Comparison of ENCODE assay signal across 21 mouse cellular contexts in the genomic region with DNA sequence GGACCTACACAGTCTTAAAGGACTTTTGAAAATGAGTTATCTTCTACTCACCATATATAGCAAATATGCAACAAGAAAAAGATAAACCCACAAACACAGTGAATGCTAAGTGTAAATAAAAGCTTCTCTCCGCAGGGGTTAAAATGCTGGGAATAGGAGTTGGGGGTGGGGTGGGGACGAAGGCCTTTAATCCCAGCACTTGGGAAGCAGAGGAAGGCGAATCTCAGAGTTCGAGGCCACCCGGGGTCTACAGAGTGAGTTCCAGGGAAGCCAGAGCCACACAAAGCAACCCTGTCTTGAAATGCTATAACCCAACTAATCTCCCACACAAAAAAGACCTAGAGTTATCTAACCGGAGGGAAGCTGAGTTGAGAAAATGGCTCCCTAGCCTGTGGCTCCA. TPM values are rescaled to one million over a fixed set of nuclear protein-coding genes. Genes with fewer than 3 reads are reported as not detected.
"Had no signal": no experiment of that assay in that cellular context is flagged by ENCODE, and none has a peak within 500 bp of the region (broad histone marks: within the 10 kb centered on the region; RNA-seq: fewer than 3 reads in every experiment).

No protein-coding gene starts in this region.

- ATAC-seq: lung, postnatal 0 days; midbrain, embryonic 13.5 days; midbrain, embryonic 15.5 days had no signal

- H3K9ac ChIP-seq: liver, embryonic 14.5 days; lung, embryonic 15.5 days; midbrain, embryonic 13.5 days; midbrain, embryonic 15.5 days; neural tube, embryonic 13.5 days; stomach, embryonic 15.5 days had no signal

- H3K4me1 ChIP-seq: lung, embryonic 15.5 days; midbrain, embryonic 15.5 days; neural tube, embryonic 13.5 days; stomach, embryonic 15.5 days had no signal

- H3K27me3 ChIP-seq: lung, embryonic 15.5 days; midbrain, embryonic 13.5 days; midbrain, embryonic 15.5 days; neural tube, embryonic 13.5 days; stomach, embryonic 15.5 days had no signal

- H3K4me2 ChIP-seq: lung, embryonic 15.5 days; midbrain, embryonic 11.5 days; midbrain, embryonic 13.5 days; midbrain, embryonic 15.5 days; neural tube, embryonic 13.5 days; stomach, embryonic 15.5 days had no signal

- DNase-seq: lung, adult 2 months; lung, postnatal 14 days; lung, postnatal 36 days; right cerebral cortex, postnatal 14 days; thymus, adult 2 months; thymus, postnatal 25 days; thymus, postnatal 4 days had no signal

- H3K4me3 ChIP-seq: lung, embryonic 15.5 days; megakaryocyte, embryonic 14.5 days; midbrain, embryonic 13.5 days; midbrain, embryonic 15.5 days; neural tube, embryonic 13.5 days; stomach, embryonic 15.5 days had no signal

- H3K9me3 ChIP-seq: lung, embryonic 15.5 days; midbrain, embryonic 13.5 days; midbrain, embryonic 15.5 days; neural tube, embryonic 13.5 days; stomach, embryonic 15.5 days had no signal

- H3K36me3 ChIP-seq: lung, embryonic 15.5 days; midbrain, embryonic 13.5 days; midbrain, embryonic 15.5 days; neural tube, embryonic 13.5 days; stomach, embryonic 15.5 days had no signal

- H3K27ac ChIP-seq: liver, embryonic 14.5 days; lung, embryonic 15.5 days; macrophage; midbrain, embryonic 13.5 days; midbrain, embryonic 15.5 days; neural tube, embryonic 13.5 days; stomach, embryonic 15.5 days; stomach, postnatal 0 days had no signal

RNA-seq across cellular contexts. Expression of a gene that starts 46.9 kb away (rescaled TPM):
- total RNA-seq: monocyte, adult 5-6 weeks; neutrophil, adult 5-6 weeks had no signal
- polyA plus RNA-seq: macrophage; spleen, adult 2 months had no signal
